Mouse (Mus musculus): ENCODE measurements around the gene Bax.
"Not testable (repeated sequence)": the region's sequence is repeated elsewhere in the genome, so short reads cannot be mapped to it uniquely, and the experiment has no call there.

- not testable (repeated sequence) for TF ChIP-seq POLR2A (IDR thresholded peaks at IDR 0.05; ENCODE audit: extremely low read depth, insufficient read depth, low read length); CTCF (IDR thresholded peaks at IDR 0.05; ENCODE audit: low read depth, low read length)
Observed at GRCm38 (mm10) chr7:45462868-45463267, 3.8 kb downstream of the Bax start.

Data from liver, adult 2 months (tissue).